Mouse (Mus musculus): ENCODE measurements around the gene Gnai3.

DNA sequence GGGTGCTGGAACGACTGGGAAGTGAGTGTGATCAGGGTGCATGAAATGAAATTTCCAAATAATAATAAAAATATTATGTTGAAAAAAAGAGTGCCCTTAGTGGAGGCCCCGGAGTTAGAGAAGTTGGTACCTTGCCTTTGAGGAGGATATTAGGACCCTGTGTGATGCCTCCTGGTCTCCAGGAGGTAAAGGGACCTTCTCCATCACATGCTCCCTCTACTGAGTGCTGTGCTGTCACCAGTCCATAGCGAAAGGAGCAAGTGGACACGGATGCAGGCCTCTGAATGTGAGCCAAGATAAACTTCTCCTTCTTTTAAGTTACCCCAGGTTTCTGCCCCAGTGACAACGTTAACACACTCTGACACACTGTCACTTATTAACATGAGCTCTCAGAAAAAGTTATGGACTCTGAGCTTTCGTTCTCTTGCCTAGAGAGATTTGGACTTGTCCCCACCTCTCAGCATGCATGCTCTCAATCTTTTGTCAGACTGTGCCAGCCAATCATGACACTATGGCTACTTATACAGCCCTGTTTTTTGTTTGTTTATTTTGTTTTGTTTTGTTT is 78.5 kb downstream of the Gnai3 start:
- TF ChIP-seq ELF1 (IDR thresholded peaks at IDR 0.05; ENCODE audit: low read depth, low read length) (no peak), CTCF (conservative IDR thresholded peaks at IDR 0.05 in 1 of 2, IDR thresholded peaks at IDR 0.05 in 1 of 2; ENCODE audit: low read depth in 2 of 2, low read length in 2 of 2) (no peak)
